Mouse (Mus musculus): Measurements from ENCODE around the gene Rbp3. TPM values are rescaled to one million over a fixed set of nuclear protein-coding genes. Genes with fewer than 3 reads are reported as not detected.

The Rbp3 gene
- total and polyA plus RNA-seq, 2 experiments from 2014 or later = 0.16 to 0.29 TPM

DNA sequence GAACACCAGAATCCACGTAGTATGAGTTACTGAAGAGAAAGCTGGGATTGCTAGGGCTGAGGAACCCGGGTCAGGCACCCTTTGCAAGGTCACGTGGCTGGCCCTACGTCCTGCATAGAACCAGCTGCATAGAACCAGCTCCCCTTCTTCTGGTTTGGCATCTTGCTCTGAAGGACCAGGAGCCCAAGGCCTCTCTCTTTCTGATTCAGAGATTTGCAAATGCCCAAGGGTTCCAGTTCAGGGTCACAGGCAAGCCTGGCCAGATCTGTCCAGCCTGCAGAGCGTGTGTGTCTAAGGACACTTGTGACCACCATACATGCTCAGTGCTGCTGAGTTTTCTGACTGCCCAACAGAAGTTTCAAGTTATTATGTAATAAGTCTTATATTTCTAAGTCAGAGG, 11.6 kb upstream of the Rbp3 start:
- no peak for ATAC-seq
- 87% methylated on average over 5 of the region's 5 CpGs for WGBS

DNA sequence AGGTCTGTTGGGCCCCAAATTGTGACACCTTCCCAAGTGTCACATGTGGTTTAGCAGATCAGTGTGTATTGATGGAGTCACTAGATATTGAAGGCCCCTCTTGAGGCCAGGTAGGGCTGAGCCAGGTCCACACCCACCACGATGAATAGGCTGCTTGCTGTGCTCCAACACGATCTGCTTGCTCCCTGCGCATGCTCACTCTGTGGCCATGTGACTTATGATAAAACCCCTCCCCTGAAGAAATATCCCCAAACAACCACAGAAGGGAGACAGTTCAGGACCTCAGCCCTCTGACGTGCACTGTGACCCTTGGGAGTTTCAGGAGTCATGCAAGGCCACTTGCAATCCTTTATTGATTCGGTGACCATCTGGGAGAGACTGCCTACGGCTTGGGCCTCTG, 7.7 kb upstream of the Rbp3 start:
- H3K4me3 ChIP-seq (ENCODE audit: low read depth, low read length) = no peak overlapping the region
- no peaks in the 10 kb centered on the region for H3K4me1 ChIP-seq (ENCODE audit: insufficient read depth)
- H3K4me2 ChIP-seq (ENCODE audit: low read depth) = no peak overlapping the region
- H3K27me3 ChIP-seq (ENCODE audit: insufficient read depth, low read length) = no peaks in the 10 kb centered on the region
- TF ChIP-seq CTCF (IDR thresholded peaks at IDR 0.05; ENCODE audit: low read depth) = no peak
- WGBS = 88% methylated on average over 6 of the region's 6 CpGs
- no peaks in the 10 kb centered on the region for H3K36me3 ChIP-seq (ENCODE audit: insufficient read depth)
- no peak overlapping the region for H3K27ac ChIP-seq (ENCODE audit: low read depth, low read length)
- DNase-seq = no peak
- no peaks in the 10 kb centered on the region for H3K9me3 ChIP-seq (ENCODE audit: low read length)
- H3K9ac ChIP-seq = no peak overlapping the region
- no peak for ATAC-seq

More for the DNA sequence above, 11.6 kb upstream of the Rbp3 start:
- no peaks in the 10 kb centered on the region for H3K27me3 ChIP-seq (ENCODE audit: insufficient read depth, low read length)
- no peaks in the 10 kb centered on the region for H3K4me1 ChIP-seq (ENCODE audit: insufficient read depth)
- H3K36me3 ChIP-seq (ENCODE audit: insufficient read depth) = no peaks in the 10 kb centered on the region
- no peak for DNase-seq
- H3K4me3 ChIP-seq (ENCODE audit: low read depth, low read length) = no peak overlapping the region
- no peaks in the 10 kb centered on the region for H3K9me3 ChIP-seq (ENCODE audit: low read length)
- no peak overlapping the region for H3K4me2 ChIP-seq (ENCODE audit: low read depth)
- TF ChIP-seq CTCF (IDR thresholded peaks at IDR 0.05; ENCODE audit: low read depth) = no peak
- H3K9ac ChIP-seq = no peak overlapping the region
- no peak overlapping the region for H3K27ac ChIP-seq (ENCODE audit: low read depth, low read length)

DNA sequence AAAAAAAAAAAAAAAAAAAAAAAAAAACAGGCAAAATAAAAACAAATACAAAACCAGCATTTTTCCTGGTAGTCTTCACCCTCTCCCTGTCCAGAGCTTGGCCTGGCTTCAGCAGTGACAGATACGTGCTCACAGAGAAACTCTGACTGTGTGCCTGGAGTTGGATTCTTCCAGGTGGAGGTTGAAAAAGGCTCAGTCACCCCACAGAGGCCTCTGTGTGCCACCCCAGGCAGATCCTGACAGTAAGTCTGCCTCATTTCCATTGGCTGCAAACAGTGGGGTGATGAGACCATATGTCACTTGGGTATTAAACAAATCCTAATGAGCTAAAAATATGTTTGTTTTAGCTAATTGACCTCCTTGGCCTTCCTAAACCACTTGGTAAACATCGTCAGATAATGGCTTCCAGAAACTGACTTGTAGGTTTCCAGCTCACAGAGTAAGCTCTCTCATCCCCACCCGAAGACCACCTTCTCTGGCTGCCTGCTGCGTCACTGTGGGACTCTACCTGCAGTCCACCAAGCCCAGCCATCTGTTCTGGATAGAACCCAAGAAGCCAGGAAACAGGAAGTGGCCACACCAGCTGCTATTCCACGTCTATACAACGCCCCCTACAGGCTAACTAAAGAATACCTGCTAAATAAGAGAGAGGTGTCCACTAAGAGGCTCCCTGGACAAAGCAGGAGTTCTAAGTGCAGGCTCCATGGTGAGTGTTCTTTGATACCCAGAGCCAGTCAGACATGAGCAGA, 1.4 kb upstream of the Rbp3 start:
- Histone ChIP-seq H3K27me3 (ENCODE audit: insufficient read depth, low read length) (no peaks in the 10 kb centered on the region), H3K4me1 (ENCODE audit: insufficient read depth) (no peaks in the 10 kb centered on the region), H3K4me2 (ENCODE audit: low read depth) (no peak overlapping the region), H3K9me3 (ENCODE audit: low read length) (no peaks in the 10 kb centered on the region), H3K27ac (ENCODE audit: low read depth, low read length) (no peak overlapping the region), H3K4me3 (ENCODE audit: low read depth, low read length) (no peak overlapping the region), H3K36me3 (ENCODE audit: insufficient read depth) (no peaks in the 10 kb centered on the region), H3K9ac (no peak overlapping the region)
- no peak for DNase-seq
- no peak for ATAC-seq
- 61% methylated on average over 6 of the region's 6 CpGs for WGBS
- TF ChIP-seq CTCF (IDR thresholded peaks at IDR 0.05; ENCODE audit: low read depth) = no peak

DNA sequence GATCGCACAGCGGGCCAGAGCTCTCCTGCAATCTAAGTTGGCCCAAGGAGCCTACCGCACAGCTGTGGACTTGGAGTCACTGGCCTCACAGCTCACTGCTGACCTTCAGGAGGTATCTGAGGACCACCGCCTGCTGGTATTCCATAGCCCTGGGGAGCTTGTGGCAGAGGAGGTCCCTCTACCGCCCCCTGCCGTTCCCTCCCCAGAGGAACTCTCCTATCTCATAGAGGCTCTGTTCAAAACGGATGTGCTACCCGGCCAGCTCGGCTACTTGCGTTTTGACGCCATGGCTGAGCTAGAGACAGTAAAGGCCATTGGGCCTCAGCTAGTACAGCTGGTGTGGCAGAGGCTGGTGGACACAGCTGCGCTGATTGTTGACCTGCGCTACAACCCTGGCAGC, 2.3 kb downstream of the Rbp3 start:
- 77% methylated on average over 13 of the region's 13 CpGs for WGBS
- H3K4me2 ChIP-seq (ENCODE audit: low read depth) = no peak overlapping the region
- H3K36me3 ChIP-seq (ENCODE audit: insufficient read depth) = no peaks in the 10 kb centered on the region
- DNase-seq (no peak), ATAC-seq (no peak)
- no peak overlapping the region for H3K9ac ChIP-seq
- no peaks in the 10 kb centered on the region for H3K9me3 ChIP-seq (ENCODE audit: low read length)
- no peaks in the 10 kb centered on the region for H3K27me3 ChIP-seq (ENCODE audit: insufficient read depth, low read length)
- TF ChIP-seq CTCF (IDR thresholded peaks at IDR 0.05; ENCODE audit: low read depth) = no peak
- H3K27ac ChIP-seq (ENCODE audit: low read depth, low read length) = no peak overlapping the region
- H3K4me1 ChIP-seq (ENCODE audit: insufficient read depth) = no peaks in the 10 kb centered on the region
- no peak overlapping the region for H3K4me3 ChIP-seq (ENCODE audit: low read depth, low read length)

DNA sequence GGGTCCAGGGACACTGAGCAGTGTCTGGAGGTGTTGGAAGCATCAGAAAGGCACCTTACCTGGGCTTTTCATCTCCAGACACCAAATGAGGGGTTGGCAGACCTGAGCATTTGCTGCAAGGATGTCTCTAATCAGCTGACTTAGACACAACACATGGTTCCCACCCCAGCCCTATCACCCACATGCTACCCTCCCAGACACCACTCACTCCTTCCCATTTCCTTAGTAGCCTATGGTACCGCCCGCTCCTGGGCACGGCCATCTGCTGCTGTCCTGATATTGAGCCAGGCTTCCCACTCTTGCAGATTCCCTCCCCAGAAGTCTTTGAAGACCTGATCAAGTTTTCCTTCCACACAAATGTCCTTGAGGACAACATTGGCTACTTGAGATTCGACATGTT, 4.4 kb downstream of the Rbp3 start:
- TF ChIP-seq CTCF (IDR thresholded peaks at IDR 0.05; ENCODE audit: low read depth) = no peak
- no peaks in the 10 kb centered on the region for H3K36me3 ChIP-seq (ENCODE audit: insufficient read depth)
- WGBS = 91% methylated on average over 4 of the region's 4 CpGs

DNA sequence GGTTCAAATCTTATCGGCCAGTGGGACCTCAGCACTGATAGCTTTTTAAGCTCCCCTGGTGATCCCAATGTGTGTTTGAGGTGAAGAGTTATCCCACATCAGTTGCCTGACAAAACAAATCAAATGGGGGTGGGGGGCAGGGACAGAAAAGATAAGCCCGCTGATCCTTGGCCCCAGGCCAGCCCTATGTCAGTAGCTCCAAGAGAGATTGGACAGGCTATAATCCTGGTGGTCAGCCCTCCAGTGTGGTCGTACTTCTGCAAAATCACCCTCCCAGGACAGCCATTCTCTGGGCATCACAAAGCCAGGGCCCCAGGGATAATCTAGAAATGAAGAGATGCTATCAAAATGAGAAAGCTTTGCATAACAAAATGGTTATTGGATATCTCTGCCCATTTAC, 5.0 kb downstream of the Rbp3 start:
- no peaks in the 10 kb centered on the region for H3K9me3 ChIP-seq (ENCODE audit: low read length)
- no peak for ATAC-seq
- TF ChIP-seq CTCF (IDR thresholded peaks at IDR 0.05; ENCODE audit: low read depth) = no peak
- no peak overlapping the region for H3K4me3 ChIP-seq (ENCODE audit: low read depth, low read length)
- H3K9ac ChIP-seq = no peak overlapping the region
- WGBS = 71% methylated on average over 3 of the region's 3 CpGs
- no peaks in the 10 kb centered on the region for H3K4me1 ChIP-seq (ENCODE audit: insufficient read depth)
- no peaks in the 10 kb centered on the region for H3K36me3 ChIP-seq (ENCODE audit: insufficient read depth)
- no peak overlapping the region for H3K27ac ChIP-seq (ENCODE audit: low read depth, low read length)
- no peak overlapping the region for H3K4me2 ChIP-seq (ENCODE audit: low read depth)
- no peaks in the 10 kb centered on the region for H3K27me3 ChIP-seq (ENCODE audit: insufficient read depth, low read length)
- DNase-seq = no peak

More for the DNA sequence above, 4.4 kb downstream of the Rbp3 start:
- Histone ChIP-seq H3K4me2 (ENCODE audit: low read depth) (no peak overlapping the region), H3K9ac (no peak overlapping the region), H3K27me3 (ENCODE audit: insufficient read depth, low read length) (no peaks in the 10 kb centered on the region), H3K4me3 (ENCODE audit: low read depth, low read length) (no peak overlapping the region), H3K27ac (ENCODE audit: low read depth, low read length) (no peak overlapping the region), H3K9me3 (ENCODE audit: low read length) (no peaks in the 10 kb centered on the region), H3K4me1 (ENCODE audit: insufficient read depth) (no peaks in the 10 kb centered on the region)
- DNase-seq (no peak), ATAC-seq (no peak)

DNA sequence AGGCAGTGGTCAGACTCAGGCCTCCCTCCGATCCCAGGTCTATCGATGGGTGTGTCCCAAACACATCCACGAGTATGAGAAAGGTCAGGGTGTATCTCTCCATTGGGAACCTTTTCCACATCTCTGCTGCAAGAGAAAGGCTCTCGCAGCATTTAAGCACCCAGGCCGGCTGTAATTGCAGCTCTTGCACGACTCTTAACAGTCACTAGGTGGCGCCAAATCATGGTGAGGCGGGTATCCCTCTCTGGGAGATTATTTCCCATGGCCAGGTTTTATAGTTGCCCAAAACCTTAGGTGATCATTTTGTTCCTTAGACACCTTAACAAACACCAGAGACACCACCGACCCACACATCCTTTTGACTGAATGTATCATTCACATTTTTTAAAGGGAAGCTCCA, 5.5 kb downstream of the Rbp3 start:
- H3K4me3 ChIP-seq (ENCODE audit: low read depth, low read length) = no peak overlapping the region
- ATAC-seq = 0 out of 2 replicates have a peak, but pooled peaks have one; percentile 34

More for the DNA sequence above, 5.5 kb downstream of the Rbp3 start:
- H3K27me3 ChIP-seq (ENCODE audit: insufficient read depth, low read length) = no peaks in the 10 kb centered on the region
- H3K4me2 ChIP-seq (ENCODE audit: low read depth) = no peak overlapping the region
- H3K4me1 ChIP-seq (ENCODE audit: insufficient read depth) = no peaks in the 10 kb centered on the region
- WGBS = 16% methylated on average over 9 of the region's 9 CpGs
- peak; percentile 70 for DNase-seq
- no peak overlapping the region for H3K27ac ChIP-seq (ENCODE audit: low read depth, low read length)
- no peaks in the 10 kb centered on the region for H3K9me3 ChIP-seq (ENCODE audit: low read length)
- H3K9ac ChIP-seq = no peak overlapping the region
- H3K36me3 ChIP-seq (ENCODE audit: insufficient read depth) = no peaks in the 10 kb centered on the region
- peak; percentile 77 for TF ChIP-seq CTCF (IDR thresholded peaks at IDR 0.05; ENCODE audit: low read depth)

Data from forebrain, postnatal 0 days (tissue).